Mouse (Mus musculus) thymus, adult 2 months (tissue): ENCODE results near the gene Card11.

Experiments
- CTCF ChIP-seq: fragments of 200-500 bp; IDR thresholded peaks from 2 replicates; pipeline ENCODE4 v1.5.1; 2012; ENCODE audit warnings: mild to moderate bottlenecking, control low read depth, low read length, moderate library complexity, borderline replicate concordance; ENCODE audit not compliant: control insufficient read depth, poor library complexity, insufficient read depth; ENCODE audit errors: extremely low read depth
- POLR2A ChIP-seq: fragments of 200-500 bp; IDR thresholded peaks from 2 replicates; pipeline ENCODE4 v1.6.1; 2012; ENCODE audit warnings: mild to moderate bottlenecking, low read length, control low read depth, moderate library complexity; ENCODE audit not compliant: control insufficient read depth, poor library complexity, insufficient read depth; ENCODE audit errors: extremely low read depth

DNA sequence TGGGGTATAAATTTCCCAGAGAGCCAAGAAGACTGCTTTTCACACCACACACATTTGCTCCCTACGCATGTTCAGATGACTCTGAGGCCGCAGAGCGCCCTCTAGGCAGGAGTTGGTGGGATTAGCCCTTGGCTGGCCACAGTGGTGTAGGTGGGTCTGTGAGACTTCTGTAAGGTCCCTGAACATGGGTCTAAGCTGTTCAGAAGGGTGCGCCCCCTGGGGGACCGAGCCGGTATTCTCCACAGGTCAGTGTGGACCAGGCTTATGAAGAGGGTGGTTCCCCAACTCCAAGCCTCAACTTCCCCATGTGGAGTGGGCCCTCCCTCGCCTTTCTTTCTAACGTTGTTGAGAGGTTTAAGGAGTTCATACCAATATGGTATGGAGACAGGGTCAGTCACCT, 110.8 kb downstream of the Card11 start:
- TF ChIP-seq POLR2A (no peak), CTCF (peak; percentile 70; the same call in 1 of the 2 replicates)
